Mouse (Mus musculus) limb, embryonic 14.5 days (tissue): ENCODE results near the gene Capza2. TPM values are rescaled to one million over a fixed set of nuclear protein-coding genes. Genes with fewer than 3 reads are reported as not detected.

ENCODE experiments used
- ATAC-seq: fragments of 200-750 bp; cut with Nextera tagmentation; 2 replicates; pipeline ENCODE4 v1.8.0; 2017; ENCODE audit warnings: low read depth, moderate number of reproducible peaks, moderate TSS enrichment; ENCODE audit not compliant: low FRiP score
- DNase-seq: peaks from one replicate; pipeline ENCODE4 v3.0.0-alpha.2; 2015; ENCODE audit warnings: low spot score
- H3K27ac ChIP-seq: fragments of 300-500 bp; sonication (generic); replicated peaks from 2 replicates; pipeline ENCODE4 v1.5.1; 2014; ENCODE audit warnings: low read depth, mild to moderate bottlenecking, low read length, moderate library complexity, mixed read lengths
- H3K27me3 ChIP-seq: fragments of 300-500 bp; sonication (generic); 2 replicates; pipeline ENCODE4 v1.6.1; 2014; ENCODE audit warnings: low read length, mixed read lengths; ENCODE audit not compliant: control insufficient read depth, insufficient read depth
- H3K36me3 ChIP-seq: fragments of 300-500 bp; sonication (generic); 2 replicates; pipeline ENCODE4 v1.6.1; 2014; ENCODE audit warnings: mild to moderate bottlenecking, low read length, moderate library complexity, mixed read lengths; ENCODE audit not compliant: control insufficient read depth, insufficient read depth
- H3K4me1 ChIP-seq: fragments of 300-500 bp; sonication (generic); 2 replicates; pipeline ENCODE4 v1.6.1; 2014; ENCODE audit warnings: antibody characterized with exemption, low read length, mixed read lengths; ENCODE audit not compliant: control insufficient read depth, insufficient read depth
- H3K4me2 ChIP-seq: fragments of 300-500 bp; sonication (generic); replicated peaks from 2 replicates; pipeline ENCODE4 v1.6.1; 2014; ENCODE audit warnings: low read depth, mild to moderate bottlenecking, low read length, moderate library complexity; ENCODE audit not compliant: severe bottlenecking
- H3K4me3 ChIP-seq: fragments of 300-500 bp; sonication (generic); replicated peaks from 2 replicates; pipeline ENCODE4 v1.5.1; 2014; ENCODE audit warnings: low read length
- H3K9ac ChIP-seq: fragments of 300-500 bp; sonication (generic); 2 replicates; pipeline ENCODE4 v1.6.1; 2014; ENCODE audit warnings: mild to moderate bottlenecking, low read depth, low read length, moderate library complexity; ENCODE audit not compliant: severe bottlenecking
- H3K9me3 ChIP-seq: fragments of 300-500 bp; sonication (generic); 2 replicates; pipeline ENCODE4 v1.6.1; 2016; ENCODE audit warnings: low read length; ENCODE audit not compliant: control insufficient read depth
- POLR2A ChIP-seq: fragments of 200-500 bp; IDR thresholded peaks from 2 replicates; pipeline ENCODE4 v1.8.0; 2012; ENCODE audit warnings: inconsistent platforms, mild to moderate bottlenecking, moderate library complexity, borderline replicate concordance; ENCODE audit not compliant: insufficient read depth, insufficient read length; ENCODE audit errors: extremely low read depth
- WGBS: fragments of 180-500 bp; shearing (Covaris S2); extraction: QIAGEN DNeasy Blood & Tissue Kit; methylation state at CpG from one replicate; pipeline ENCODE4 v1.1.7; 2014; 5-methylcytosine and 5-hydroxymethylcytosine counted together
- polyA plus RNA-seq, 2 experiments: library from polyadenylated mRNA; depleted of rRNA in 1 of 2; stranded (reverse) in 1 of 2; unstranded in 1 of 2; fragments of >200 nt; fragmentation: Nextera tagmentation in 1 of 2; extraction: Ambion mirVana in 1 of 2; gene quantifications; 2 replicates each; pipeline versions ENCODE4 v1.2.1 to v1.2.3; 2012 to 2014

Capza2 gene
- polyA plus RNA-seq, 2 experiments: 82.0 to 211 TPM

- TF ChIP-seq POLR2A: no peak
- H3K36me3 ChIP-seq: no peaks in the 10 kb centered on the region
- H3K4me2 ChIP-seq: no peak overlapping the region
- no peak overlapping the region for H3K4me3 ChIP-seq
- no peaks in the 10 kb centered on the region for H3K9me3 ChIP-seq
- H3K4me1 ChIP-seq: 0 out of 2 replicates have a peak, but pooled peaks cover 2% of the 10 kb centered on the region
- ATAC-seq (no peak), DNase-seq (no peak)
- 72% methylated on average over 4 of the region's 4 CpGs for WGBS
- H3K9ac ChIP-seq: no peak overlapping the region
- H3K27me3 ChIP-seq: no peaks in the 10 kb centered on the region
- no peak overlapping the region for H3K27ac ChIP-seq
Measured at GRCm38 (mm10) chr6:17612652-17613051, 23.4 kb upstream of the Capza2 start.

- no peak for TF ChIP-seq POLR2A
- no peak for DNase-seq
- no peak overlapping the region for H3K9ac ChIP-seq
- 84% methylated on average over 4 of the region's 4 CpGs for WGBS
- ATAC-seq: no peak
- H3K27me3 ChIP-seq: no peaks in the 10 kb centered on the region
- no peaks in the 10 kb centered on the region for H3K9me3 ChIP-seq
- H3K4me3 ChIP-seq: no peak overlapping the region
- H3K36me3 ChIP-seq: no peaks in the 10 kb centered on the region
- H3K4me1 ChIP-seq: 0 out of 2 replicates have a peak, but pooled peaks cover 2% of the 10 kb centered on the region
- H3K27ac ChIP-seq: no peak overlapping the region
- no peak overlapping the region for H3K4me2 ChIP-seq
Measured at GRCm38 (mm10) chr6:17620823-17621222, 15.2 kb upstream of the Capza2 start.

GRCm38 (mm10) chr6:17621436-17621835 lies 14.6 kb upstream of the Capza2 start:
- ATAC-seq: no peak

GRCm38 (mm10) chr6:17628701-17629455 lies 7.2 kb upstream of the Capza2 start:
- no peaks in the 10 kb centered on the region for H3K9me3 ChIP-seq
- H3K4me1 ChIP-seq: no peaks in the 10 kb centered on the region
- no peaks in the 10 kb centered on the region for H3K36me3 ChIP-seq
- 59% methylated on average over 6 of the region's 6 CpGs for WGBS
- ATAC-seq: no peak
- no peak for DNase-seq
- H3K27me3 ChIP-seq: no peaks in the 10 kb centered on the region
- H3K4me3 ChIP-seq: no peak overlapping the region
- H3K4me2 ChIP-seq: no peak overlapping the region
- no peak overlapping the region for H3K9ac ChIP-seq
- H3K27ac ChIP-seq: no peak overlapping the region
- no peak for TF ChIP-seq POLR2A

More at GRCm38 (mm10) chr6:17621436-17621835, 14.6 kb upstream of the Capza2 start:
- WGBS: 57% methylated on average over 3 of the region's 3 CpGs
- no peak overlapping the region for H3K4me2 ChIP-seq
- no peak overlapping the region for H3K4me3 ChIP-seq
- no peak for TF ChIP-seq POLR2A
- no peaks in the 10 kb centered on the region for H3K36me3 ChIP-seq
- 0 out of 2 replicates have a peak, but pooled peaks cover 2% of the 10 kb centered on the region for H3K4me1 ChIP-seq
- no peaks in the 10 kb centered on the region for H3K27me3 ChIP-seq
- no peak for DNase-seq
- no peaks in the 10 kb centered on the region for H3K9me3 ChIP-seq
- H3K9ac ChIP-seq: no peak overlapping the region
- H3K27ac ChIP-seq: no peak overlapping the region

DNA sequence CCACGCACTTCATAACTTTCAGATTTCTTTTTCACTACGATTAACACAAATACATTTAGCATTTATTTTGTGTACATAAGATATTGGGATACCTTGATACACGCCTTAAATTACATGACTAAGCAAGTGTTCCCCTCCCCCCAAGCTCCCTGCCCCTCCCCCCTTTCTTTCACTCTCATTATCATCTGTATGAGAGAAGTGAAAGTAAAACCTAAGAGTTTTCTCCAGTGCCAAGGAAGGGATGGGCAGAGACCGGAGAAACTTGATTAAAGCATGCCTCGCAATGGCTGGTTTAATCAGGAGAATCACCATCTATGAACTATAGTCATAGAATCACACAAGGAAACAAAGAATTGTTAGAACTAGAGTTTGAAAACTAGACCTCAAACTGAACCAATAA lies 6.3 kb upstream of the Capza2 start:
- ATAC-seq: no peak
- no peak for TF ChIP-seq POLR2A
- Histone ChIP-seq H3K27me3 (no peaks in the 10 kb centered on the region), H3K27ac (no peak overlapping the region), H3K9ac (no peak overlapping the region), H3K4me3 (no peak overlapping the region), H3K4me1 (no peaks in the 10 kb centered on the region), H3K36me3 (no peaks in the 10 kb centered on the region), H3K9me3 (no peaks in the 10 kb centered on the region), H3K4me2 (no peak overlapping the region)
- no peak for DNase-seq
- WGBS: 77% methylated on average over 5 of the region's 5 CpGs
